Mouse (Mus musculus): ENCODE measurements around the gene Madcam1.

The Madcam1 gene

DNA sequence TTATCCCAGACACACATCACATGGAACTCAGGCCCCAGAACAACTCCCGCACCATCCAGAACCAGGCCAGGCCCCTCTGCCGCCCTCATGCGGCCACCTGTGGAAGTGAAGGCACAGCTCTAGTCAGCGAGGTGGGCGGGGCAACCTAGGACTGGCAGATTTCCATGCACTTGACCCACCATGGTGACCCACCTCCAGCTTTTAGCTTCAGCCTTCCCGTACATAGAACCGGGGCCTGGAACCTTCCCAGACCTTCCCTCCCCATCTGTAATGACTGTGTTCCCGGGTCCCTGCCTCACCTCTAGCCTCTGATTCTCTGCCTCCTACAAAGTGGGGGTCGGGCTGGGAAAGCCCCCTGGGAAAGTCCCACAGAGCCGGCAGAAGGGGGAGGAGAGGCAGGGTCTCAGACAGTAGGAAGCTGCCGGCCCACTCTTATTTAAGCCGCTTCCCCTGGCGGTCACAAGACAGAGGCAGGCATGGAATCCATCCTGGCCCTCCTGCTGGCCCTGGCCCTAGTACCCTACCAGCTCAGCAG lies at the start of gene Madcam1:
Gene Madcam1 (plus strand): TSS at position 429 of the 535 bp plus-strand sequence.
- peak; percentile 67 to 85 for DNase-seq (ENCODE audit: low spot score in 2 of 2)

DNA sequence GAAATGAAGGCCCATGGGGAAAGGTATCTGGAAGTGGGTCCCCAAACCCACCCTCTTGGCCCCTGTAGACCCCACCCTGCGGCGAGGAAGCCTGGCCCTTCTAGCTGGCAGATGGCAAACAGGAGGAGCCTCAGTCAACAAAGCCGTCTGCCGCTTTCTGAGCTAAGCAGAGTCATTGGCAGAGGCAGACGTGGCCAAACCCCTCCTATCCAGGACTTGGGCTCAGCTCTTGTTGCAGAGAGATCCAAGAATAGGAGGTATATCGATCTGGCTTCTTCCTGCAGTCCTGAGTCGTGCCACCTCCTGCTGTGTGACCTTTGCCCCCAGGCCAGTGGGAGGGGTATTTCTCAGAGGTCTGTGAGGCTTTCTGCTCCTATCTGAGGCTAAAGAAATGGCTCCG lies 48.5 kb upstream of the Madcam1 start:
- DNase-seq (ENCODE audit: low spot score in 2 of 2): peak in 1 of 2 experiments; percentile 70

GRCm38 (mm10) chr10:79616376-79616775 lies 48.0 kb upstream of the Madcam1 start:
- no peak for DNase-seq (ENCODE audit: low spot score in 2 of 2)

DNA sequence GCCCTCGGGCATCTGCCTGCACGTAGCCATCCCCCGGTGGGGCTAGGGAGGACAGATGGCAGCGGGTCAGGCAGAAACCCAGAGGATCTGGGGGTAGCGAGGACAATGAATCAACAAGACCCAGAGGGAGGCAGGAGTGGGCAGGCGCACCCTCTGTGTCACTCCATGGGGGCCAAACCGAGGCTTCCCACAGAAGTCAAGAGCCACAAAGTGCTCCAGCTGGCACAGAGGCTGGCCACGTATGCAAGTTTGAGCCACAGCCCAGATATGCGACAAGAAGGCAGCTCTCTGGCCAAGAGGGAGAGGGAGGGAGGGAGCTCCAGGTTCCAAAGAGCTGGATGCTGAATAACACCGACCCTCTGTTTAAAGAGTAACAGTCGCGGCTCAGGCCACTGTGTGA lies 40.4 kb upstream of the Madcam1 start:
- no peak for DNase-seq (ENCODE audit: low spot score in 2 of 2)

- no peak for DNase-seq (ENCODE audit: low spot score in 2 of 2)
Observed at GRCm38 (mm10) chr10:79625398-79625797, 39.0 kb upstream of the Madcam1 start.

GRCm38 (mm10) chr10:79626156-79626555 lies 38.2 kb upstream of the Madcam1 start:
- DNase-seq (ENCODE audit: low spot score in 2 of 2): no peak

DNA sequence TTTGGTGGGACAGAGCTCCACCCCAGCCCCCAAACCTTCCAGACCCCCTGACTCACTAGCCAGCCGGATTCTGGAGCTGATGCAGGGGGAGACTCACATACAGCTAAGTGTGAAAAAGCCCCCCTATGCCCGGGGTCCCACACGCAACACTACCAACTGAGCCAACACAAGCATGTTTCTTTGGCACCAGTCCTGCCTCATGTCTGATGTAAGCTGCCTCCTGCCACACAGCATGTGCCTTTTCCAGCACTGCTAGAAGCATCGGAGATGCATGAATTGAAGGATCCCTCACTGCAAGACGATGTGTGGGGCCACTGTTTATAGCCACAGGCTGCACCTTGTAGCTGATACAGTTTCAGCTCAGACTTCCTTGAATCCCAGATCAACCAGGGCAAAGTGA lies 36.0 kb upstream of the Madcam1 start:
- DNase-seq (ENCODE audit: low spot score in 2 of 2): no peak

- DNase-seq (ENCODE audit: low spot score in 2 of 2): peak in 1 of 2 experiments; percentile 84
Observed at GRCm38 (mm10) chr10:79631432-79631831, 32.9 kb upstream of the Madcam1 start.

DNA sequence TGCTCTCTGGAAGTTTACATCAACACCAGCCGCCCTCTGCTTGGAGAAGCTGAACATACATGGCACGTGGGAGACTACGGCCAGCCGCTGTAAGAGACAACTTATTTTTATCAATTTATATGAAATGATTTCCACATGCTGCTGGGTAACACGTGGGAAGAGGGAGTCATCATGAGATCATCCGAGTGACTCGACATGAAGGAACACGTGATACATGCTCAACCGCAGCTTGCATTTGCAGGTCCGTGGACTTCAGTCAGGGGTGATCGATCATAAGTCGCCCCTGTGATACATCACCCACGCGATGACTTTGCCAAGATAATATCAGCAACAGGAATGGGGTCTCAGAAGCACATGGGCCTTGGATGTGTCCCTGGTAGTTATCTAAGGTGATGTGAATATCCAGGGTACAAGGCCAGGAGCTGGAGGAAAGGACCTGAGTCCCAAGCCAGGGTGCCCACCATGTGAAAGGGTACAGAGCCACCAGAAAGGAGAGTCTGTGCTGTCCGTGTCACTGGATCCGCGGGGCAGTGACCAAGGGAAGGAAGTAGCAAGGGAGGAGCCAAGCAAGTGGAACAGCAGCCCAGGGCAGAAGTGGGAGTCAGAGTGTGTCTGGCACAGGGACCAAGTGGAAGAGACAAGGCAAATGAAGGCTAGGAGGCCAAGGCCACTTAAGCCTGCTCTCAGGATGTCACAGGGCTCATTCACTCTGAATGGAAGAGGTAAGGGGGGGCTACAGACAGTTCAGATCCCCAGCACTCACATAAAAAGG lies 31.2 kb upstream of the Madcam1 start:
- no peak for DNase-seq (ENCODE audit: low spot score in 2 of 2)

- DNase-seq (ENCODE audit: low spot score in 2 of 2): no peak
Observed at GRCm38 (mm10) chr10:79636287-79636686, 28.1 kb upstream of the Madcam1 start.

GRCm38 (mm10) chr10:79637128-79638110 lies 26.9 kb upstream of the Madcam1 start, which contains the start of gene Shc2:
TSS of gene Shc2 (minus strand) at chr10:79637918.
- DNase-seq (ENCODE audit: low spot score in 2 of 2): peak; percentile 61 to 74

DNA sequence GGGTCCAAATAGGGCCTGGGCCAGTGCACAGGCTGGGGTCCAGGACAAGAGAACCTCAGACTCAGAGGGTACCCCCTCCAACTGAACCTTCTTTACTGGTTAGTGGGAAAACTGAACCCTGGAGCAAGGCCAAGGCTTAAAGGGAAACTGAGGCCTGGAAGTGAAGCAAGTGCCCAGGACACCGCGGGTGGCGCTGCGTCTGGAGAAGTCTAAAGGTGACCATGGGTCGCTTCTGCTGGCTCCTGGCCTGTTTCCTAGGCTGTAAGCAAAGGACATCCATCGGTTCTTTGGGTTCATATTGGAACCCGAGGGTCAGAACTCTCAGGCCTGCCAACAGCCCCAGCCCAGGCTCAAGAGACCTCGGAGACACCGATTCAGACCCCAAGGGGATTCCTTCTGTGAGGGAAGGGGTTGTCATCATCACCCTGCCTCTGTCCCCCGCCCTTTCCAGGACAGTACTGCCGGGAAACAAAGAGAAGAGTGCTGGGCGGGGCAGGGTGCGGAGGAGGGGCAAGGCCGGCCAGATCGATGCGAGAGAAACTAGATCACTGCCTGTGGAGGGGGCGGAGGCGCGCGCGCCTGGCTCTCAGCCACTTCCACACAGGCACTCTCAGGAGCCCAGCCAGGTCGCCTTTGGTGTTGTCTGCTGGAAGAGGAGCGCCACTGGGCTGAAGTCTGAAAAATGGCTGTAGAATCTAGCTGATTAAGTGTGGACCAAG lies 25.7 kb upstream of the Madcam1 start:
- peak in 1 of 2 experiments; percentile 59 for DNase-seq (ENCODE audit: low spot score in 2 of 2)

- no peak for DNase-seq (ENCODE audit: low spot score in 2 of 2)
Observed at GRCm38 (mm10) chr10:79645711-79646110, 18.6 kb upstream of the Madcam1 start, which contains the start of gene Odf3l2. TSS of gene Odf3l2 (minus strand) at chr10:79645738.

- DNase-seq (ENCODE audit: low spot score in 2 of 2): peak; percentile 61 to 89
Observed at GRCm38 (mm10) chr10:79649070-79649751, 15.1 kb upstream of the Madcam1 start.

DNA sequence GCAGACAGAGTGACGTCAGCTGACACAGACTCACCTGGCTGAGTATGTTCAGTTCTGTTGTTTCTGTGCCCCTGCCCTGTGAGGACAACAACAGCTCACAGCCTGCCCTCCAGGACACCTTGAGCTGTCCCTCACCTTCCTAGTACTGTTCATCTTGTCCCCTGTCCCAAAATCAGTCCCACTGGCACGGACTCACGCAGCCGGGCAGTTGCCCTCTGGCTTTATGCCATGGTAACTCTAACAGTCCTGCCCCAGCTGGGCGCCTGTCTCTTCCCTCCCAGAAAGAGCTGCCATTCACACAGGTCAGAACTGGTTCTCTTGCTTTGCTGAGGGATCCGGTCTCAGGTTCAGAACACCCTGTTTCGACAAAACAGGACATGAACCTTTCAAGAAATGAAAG lies 11.6 kb upstream of the Madcam1 start:
- DNase-seq (ENCODE audit: low spot score in 2 of 2): no peak

- DNase-seq (ENCODE audit: low spot score in 2 of 2): no peak
Observed at GRCm38 (mm10) chr10:79654946-79655395, 9.4 kb upstream of the Madcam1 start.

GRCm38 (mm10) chr10:79658829-79659228 lies 5.5 kb upstream of the Madcam1 start:
- DNase-seq (ENCODE audit: low spot score in 2 of 2): no peak

DNA sequence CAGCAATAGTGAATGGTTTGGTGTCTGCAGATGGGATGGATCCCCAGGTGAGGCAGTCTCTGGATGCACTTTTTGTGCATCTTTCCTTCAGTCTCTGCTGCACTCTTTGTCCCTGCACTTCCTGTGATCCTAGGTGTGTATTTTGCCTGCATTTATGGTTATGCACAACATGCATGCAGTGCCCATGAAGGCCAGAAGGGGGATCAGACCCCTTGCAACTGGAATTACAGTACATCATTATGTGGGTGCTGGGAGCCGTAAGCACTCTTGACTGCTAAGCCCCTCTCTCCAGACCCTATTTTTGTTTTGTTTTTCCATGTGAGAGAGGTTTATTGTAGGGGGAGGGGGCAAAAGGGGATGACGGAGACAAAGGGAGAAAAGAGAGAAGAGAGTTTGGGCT lies 4.1 kb upstream of the Madcam1 start:
- no peak for DNase-seq (ENCODE audit: low spot score in 2 of 2)

- DNase-seq (ENCODE audit: low spot score in 2 of 2): no peak
Observed at GRCm38 (mm10) chr10:79661861-79662260, 2.5 kb upstream of the Madcam1 start.

DNA sequence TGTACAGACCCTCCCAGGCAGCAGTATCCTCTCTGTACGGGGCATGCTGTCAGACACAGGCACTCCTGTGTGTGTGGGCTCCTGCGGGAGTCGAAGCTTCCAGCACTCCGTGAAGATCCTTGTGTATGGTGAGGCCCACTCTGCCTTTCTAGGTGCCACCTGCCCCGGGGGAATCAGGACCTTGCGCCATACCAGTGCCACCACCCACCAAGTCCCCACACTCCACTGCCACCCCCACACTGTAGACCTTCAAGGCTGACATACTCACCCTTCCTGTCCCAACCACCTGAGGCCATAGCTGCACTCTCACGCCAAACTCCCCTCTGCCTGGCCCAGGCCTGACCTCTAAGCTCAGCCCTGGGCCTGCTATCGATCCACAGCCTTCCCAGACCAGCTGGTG lies 692 bp downstream of the Madcam1 start:
- no peak for DNase-seq (ENCODE audit: low spot score in 2 of 2)

GRCm38 (mm10) chr10:79666493-79666892 lies 2.1 kb downstream of the Madcam1 start:
- no peak for DNase-seq (ENCODE audit: low spot score in 2 of 2)
